Mouse (Mus musculus) forebrain, embryonic 14.5 days (tissue): Measurements from ENCODE around the gene Vmn2r83. TPM values are rescaled to one million over a fixed set of nuclear protein-coding genes. Genes with fewer than 3 reads are reported as not detected.

Experiments
- ATAC-seq: fragments of 200-750 bp; cut with Nextera tagmentation; 2 replicates; pipeline ENCODE4 v1.8.0; 2017; ENCODE audit warnings: mild to moderate bottlenecking, moderate library complexity
- DNase-seq: peaks from one replicate; pipeline ENCODE4 v3.0.0-alpha.2; 2015; ENCODE audit warnings: low spot score
- H3K27ac ChIP-seq: fragments of 300-500 bp; sonication (generic); 2 replicates; pipeline ENCODE4 v1.5.1; 2014; ENCODE audit warnings: low read depth, mild to moderate bottlenecking, control low read depth, low read length, moderate library complexity
- H3K27me3 ChIP-seq: fragments of 300-500 bp; sonication (generic); replicated peaks from 2 replicates; pipeline ENCODE4 v1.6.1; 2014; ENCODE audit warnings: low read length, control low read depth, mixed read lengths; ENCODE audit not compliant: control insufficient read depth, insufficient read depth
- H3K36me3 ChIP-seq: fragments of 300-500 bp; sonication (generic); 2 replicates; pipeline ENCODE4 v1.6.1; 2014; ENCODE audit warnings: low read length, control low read depth; ENCODE audit not compliant: control insufficient read depth, insufficient read depth
- H3K4me1 ChIP-seq: fragments of 300-500 bp; sonication (generic); 2 replicates; pipeline ENCODE4 v1.6.1; 2014; ENCODE audit warnings: antibody characterized with exemption, low read length, control low read depth; ENCODE audit not compliant: control insufficient read depth, insufficient read depth
- H3K4me2 ChIP-seq: fragments of 300-500 bp; sonication (generic); 2 replicates; pipeline ENCODE4 v1.6.1; 2014; ENCODE audit warnings: mild to moderate bottlenecking, control low read depth, low read length
- H3K4me3 ChIP-seq: fragments of 300-500 bp; sonication (generic); 2 replicates; pipeline ENCODE4 v1.5.1; 2014; ENCODE audit warnings: low read depth, low read length, control low read depth
- H3K9ac ChIP-seq: fragments of 300-500 bp; sonication (generic); 2 replicates; pipeline ENCODE4 v1.6.1; 2014; ENCODE audit warnings: mild to moderate bottlenecking, low read length, control low read depth, moderate library complexity
- H3K9me3 ChIP-seq: fragments of 300-500 bp; sonication (generic); replicated peaks from 2 replicates; pipeline ENCODE4 v1.6.1; 2016; ENCODE audit warnings: low read length, control low read depth, mixed read lengths; ENCODE audit not compliant: control insufficient read depth
- WGBS: fragments of 180-500 bp; shearing (Covaris S2); extraction: QIAGEN DNeasy Blood & Tissue Kit; methylation state at CpG from one replicate; pipeline ENCODE4 v1.1.7; 2014; 5-methylcytosine and 5-hydroxymethylcytosine counted together
- polyA plus RNA-seq: library from polyadenylated mRNA; unstranded; fragments of >200 nt; fragmentation: Nextera tagmentation; extraction: Ambion mirVana; gene quantifications from 2 replicates; pipeline ENCODE4 v1.2.1, GENCODE M21; 2014

The Vmn2r83 gene
- polyA plus RNA-seq, 1 experiment from 2014 or later, result not detected

- no peaks in the 10 kb centered on the region for H3K9me3 ChIP-seq
- 74% methylated on average over 2 of the region's 2 CpGs for WGBS
- H3K27me3 ChIP-seq, result no peaks in the 10 kb centered on the region
- H3K4me2 ChIP-seq, result no peak overlapping the region
- no peak for DNase-seq
- no peak overlapping the region for H3K27ac ChIP-seq
- no peak for ATAC-seq
- H3K36me3 ChIP-seq, result peaks cover 8% of the 10 kb centered on the region
- H3K4me1 ChIP-seq, result peaks cover 7% of the 10 kb centered on the region; the same call in 1 of the 2 replicates
- H3K4me3 ChIP-seq, result no peak overlapping the region
- H3K9ac ChIP-seq, result no peak overlapping the region
Measured at GRCm38 (mm10) chr10:79534426-79534825, 65.9 kb downstream of the Vmn2r83 start.

DNA sequence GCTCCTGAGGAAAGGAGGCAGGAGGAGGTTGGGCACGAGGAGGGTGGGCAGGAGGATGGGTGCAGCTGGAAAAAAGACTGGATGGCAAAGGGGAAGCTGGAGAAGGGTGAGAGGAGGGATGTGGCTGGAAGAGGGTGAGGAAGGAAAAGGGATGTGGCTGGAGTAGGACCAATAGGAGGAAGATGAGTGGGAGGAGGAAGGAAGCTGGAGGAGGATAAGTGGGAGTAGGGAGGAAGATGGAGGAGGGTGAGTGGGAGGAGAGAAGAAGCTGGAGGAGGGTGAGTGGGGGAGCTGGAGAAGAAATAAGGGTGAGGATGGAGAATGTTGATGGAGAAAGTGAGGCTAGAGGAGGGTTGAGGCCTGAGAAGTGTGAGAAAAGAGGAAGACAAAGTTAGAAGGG lies 66.9 kb downstream of the Vmn2r83 start:
- H3K4me2 ChIP-seq, result no peak overlapping the region
- ATAC-seq, result no peak
- peaks cover 18% of the 10 kb centered on the region for H3K36me3 ChIP-seq
- no peaks in the 10 kb centered on the region for H3K9me3 ChIP-seq
- H3K4me1 ChIP-seq, result peaks cover 7% of the 10 kb centered on the region; the same call in 1 of the 2 replicates
- H3K9ac ChIP-seq, result no peak overlapping the region
- H3K4me3 ChIP-seq, result no peak overlapping the region
- H3K27me3 ChIP-seq, result no peaks in the 10 kb centered on the region
- DNase-seq, result no peak
- 52% methylated on average over 1 of the region's 1 CpGs for WGBS
- no peak overlapping the region for H3K27ac ChIP-seq

DNA sequence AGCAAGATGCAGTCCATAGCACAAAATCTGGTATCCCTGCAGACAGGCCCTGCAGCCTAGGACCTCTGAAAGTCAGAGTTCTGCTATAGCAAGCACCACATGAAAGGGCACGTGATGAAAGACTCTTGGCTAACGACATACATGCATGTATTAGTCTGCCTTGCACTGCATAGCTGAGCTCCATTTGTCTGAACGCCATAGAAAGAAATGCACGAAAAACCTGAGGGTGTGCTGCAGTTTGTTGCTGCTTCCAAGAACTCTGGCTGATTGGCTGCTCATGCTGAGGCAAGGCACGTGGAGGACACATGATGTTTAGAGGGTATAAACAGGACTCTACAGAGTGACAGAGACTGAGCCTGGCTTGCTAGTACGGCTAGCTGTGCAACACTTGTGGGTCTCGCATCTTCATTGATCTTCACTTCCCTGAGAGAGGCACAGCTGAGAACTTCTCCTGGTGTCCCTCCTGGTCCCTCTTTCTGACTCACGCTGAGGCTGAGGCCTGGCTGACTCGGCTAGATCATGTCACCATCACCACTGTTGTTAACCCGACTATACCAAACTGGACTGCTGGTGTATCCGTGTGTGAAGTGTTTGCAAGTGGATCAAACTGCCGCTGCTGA lies 68.0 kb downstream of the Vmn2r83 start:
- no peaks in the 10 kb centered on the region for H3K9me3 ChIP-seq
- 70% methylated on average over 12 of the region's 12 CpGs for WGBS
- ATAC-seq, result no peak
- no peak overlapping the region for H3K9ac ChIP-seq
- no peak overlapping the region for H3K27ac ChIP-seq
- peaks cover 7% of the 10 kb centered on the region; the same call in 1 of the 2 replicates for H3K4me1 ChIP-seq
- peaks cover 30% of the 10 kb centered on the region for H3K36me3 ChIP-seq
- H3K4me2 ChIP-seq, result no peak overlapping the region
- no peaks in the 10 kb centered on the region for H3K27me3 ChIP-seq
- H3K4me3 ChIP-seq, result no peak overlapping the region
- DNase-seq, result no peak

DNA sequence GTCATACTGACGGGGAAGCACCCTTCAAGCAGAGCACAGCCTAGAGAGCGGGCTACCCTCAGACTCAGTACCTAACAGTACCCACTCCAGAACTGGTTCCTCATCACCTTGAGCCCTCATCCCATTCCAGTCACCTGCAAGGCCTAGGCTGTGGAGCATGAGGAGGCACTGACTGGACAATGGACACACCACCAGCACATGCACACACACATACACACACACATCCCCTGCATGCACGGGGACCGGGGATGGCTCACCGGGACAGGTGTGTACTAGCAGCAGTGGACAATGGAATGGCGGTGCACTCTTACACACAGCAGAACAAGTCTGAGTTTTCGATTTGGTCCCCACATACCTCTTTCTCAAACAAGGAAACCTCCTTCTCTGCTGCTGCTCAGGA lies 68.7 kb downstream of the Vmn2r83 start:
- Histone ChIP-seq H3K9me3 (no peaks in the 10 kb centered on the region), H3K27ac (no peak overlapping the region), H3K36me3 (peaks cover 37% of the 10 kb centered on the region), H3K4me2 (no peak overlapping the region), H3K27me3 (no peaks in the 10 kb centered on the region), H3K4me3 (no peak overlapping the region), H3K9ac (no peak overlapping the region), H3K4me1 (peaks cover 7% of the 10 kb centered on the region; the same call in 1 of the 2 replicates)
- no peak for ATAC-seq
- no peak for DNase-seq
- WGBS, result 90% methylated on average over 7 of the region's 7 CpGs

GRCm38 (mm10) chr10:79537781-79538180 lies 69.2 kb downstream of the Vmn2r83 start:
- Histone ChIP-seq H3K27me3 (no peaks in the 10 kb centered on the region), H3K4me1 (peaks cover 6% of the 10 kb centered on the region; the same call in 1 of the 2 replicates), H3K4me2 (no peak overlapping the region), H3K36me3 (peaks cover 41% of the 10 kb centered on the region), H3K4me3 (no peak overlapping the region), H3K9me3 (no peaks in the 10 kb centered on the region), H3K9ac (no peak overlapping the region), H3K27ac (no peak overlapping the region)
- no peak for DNase-seq
- 85% methylated on average over 2 of the region's 2 CpGs for WGBS
- no peak for ATAC-seq

GRCm38 (mm10) chr10:79538323-79538722 lies 69.8 kb downstream of the Vmn2r83 start:
- Histone ChIP-seq H3K27me3 (no peaks in the 10 kb centered on the region), H3K9ac (no peak overlapping the region), H3K4me1 (0 out of 2 replicates have a peak, but pooled peaks cover under 1% of the 10 kb centered on the region), H3K36me3 (peaks cover 47% of the 10 kb centered on the region), H3K4me3 (no peak overlapping the region), H3K27ac (no peak overlapping the region; the same call in 1 of the 2 replicates), H3K9me3 (no peaks in the 10 kb centered on the region), H3K4me2 (no peak overlapping the region)
- 88% methylated on average over 3 of the region's 3 CpGs for WGBS
- no peak for ATAC-seq
- no peak for DNase-seq

- no peaks in the 10 kb centered on the region for H3K4me1 ChIP-seq
- no peaks in the 10 kb centered on the region for H3K27me3 ChIP-seq
- 79% methylated on average over 4 of the region's 4 CpGs for WGBS
- H3K36me3 ChIP-seq, result peaks cover 52% of the 10 kb centered on the region
- DNase-seq, result no peak
- no peak overlapping the region for H3K27ac ChIP-seq
- ATAC-seq, result no peak
- H3K4me3 ChIP-seq, result no peak overlapping the region
- no peaks in the 10 kb centered on the region for H3K9me3 ChIP-seq
- H3K4me2 ChIP-seq, result no peak overlapping the region
- H3K9ac ChIP-seq, result no peak overlapping the region
Measured at GRCm38 (mm10) chr10:79538873-79539272, 70.3 kb downstream of the Vmn2r83 start.

DNA sequence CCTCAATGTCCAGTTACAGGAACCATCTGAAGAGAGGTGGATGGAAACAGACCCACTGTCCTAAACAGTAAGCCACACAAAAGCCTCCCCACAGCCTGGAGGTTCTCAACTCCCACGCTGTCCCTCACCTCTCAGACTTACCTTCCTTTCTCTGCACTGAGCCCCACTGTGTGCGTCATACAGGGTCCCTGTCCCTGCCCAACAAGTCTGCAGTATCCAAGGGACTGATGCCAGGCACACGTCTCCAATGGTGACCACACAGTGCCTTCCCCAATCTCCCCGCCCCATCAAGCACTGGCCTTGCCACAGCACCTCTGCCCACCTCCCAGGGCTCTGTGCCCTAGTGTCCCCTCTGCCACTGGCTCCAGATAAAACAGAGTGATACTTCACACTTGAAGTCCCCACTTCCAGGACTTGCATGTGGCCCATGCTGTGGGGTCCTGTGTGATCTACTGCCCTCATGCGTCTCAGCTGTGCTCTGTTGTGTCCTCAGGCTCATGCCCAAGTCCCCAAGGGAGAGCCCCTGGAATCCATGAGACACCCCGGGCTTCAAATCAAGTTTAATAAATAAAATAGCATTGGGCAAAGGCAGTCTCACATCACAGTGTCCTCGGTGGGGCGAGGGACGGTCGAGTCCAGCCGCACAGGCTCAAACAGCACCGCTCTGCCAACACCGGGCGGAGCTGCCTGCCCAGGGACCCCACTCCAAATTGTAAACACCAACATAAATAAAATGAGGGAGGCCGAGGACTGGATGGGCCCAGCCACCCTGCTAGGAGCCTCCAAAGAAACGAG lies 71.4 kb downstream of the Vmn2r83 start:
- Histone ChIP-seq H3K4me3 (no peak overlapping the region), H3K4me1 (no peaks in the 10 kb centered on the region), H3K27me3 (no peaks in the 10 kb centered on the region), H3K9me3 (no peaks in the 10 kb centered on the region), H3K9ac (no peak overlapping the region), H3K4me2 (no peak overlapping the region), H3K36me3 (peaks cover 63% of the 10 kb centered on the region), H3K27ac (no peak overlapping the region)
- ATAC-seq, result no peak
- DNase-seq, result no peak
- 95% methylated on average over 16 of the region's 16 CpGs for WGBS

- no peak overlapping the region for H3K4me3 ChIP-seq
- WGBS, result 95% methylated on average over 11 of the region's 11 CpGs
- H3K27ac ChIP-seq, result no peak overlapping the region
- H3K9ac ChIP-seq, result no peak overlapping the region
- DNase-seq (no peak), ATAC-seq (no peak)
- peaks cover 71% of the 10 kb centered on the region for H3K36me3 ChIP-seq
- no peak overlapping the region for H3K4me2 ChIP-seq
- no peaks in the 10 kb centered on the region for H3K4me1 ChIP-seq
- H3K27me3 ChIP-seq, result no peaks in the 10 kb centered on the region
- H3K9me3 ChIP-seq, result no peaks in the 10 kb centered on the region
Measured at GRCm38 (mm10) chr10:79540746-79541145, 72.2 kb downstream of the Vmn2r83 start.
